Mouse (Mus musculus) induced T-regulatory cell, adult 2 months (primary cell): ENCODE measurements around the gene Atp5k.

Experiments
- DNase-seq: peaks from one replicate; pipeline ENCODE4 v3.0.0-alpha.2; 2012; ENCODE audit warnings: low read depth

Atp5k gene

GRCm38 (mm10) chr5:108433804-108434587 lies at the start of gene Atp5k:
Gene Atp5k, minus strand, starts transcription at chr5:108434448.
- DNase-seq: peak; percentile 97

GRCm38 (mm10) chr5:108483006-108483405 lies 48.8 kb upstream of the Atp5k start:
- no peak for DNase-seq

- DNase-seq: no peak
Measured at GRCm38 (mm10) chr5:108475977-108476376, 41.7 kb upstream of the Atp5k start.

- DNase-seq: no peak
Measured at GRCm38 (mm10) chr5:108473737-108474136, 39.5 kb upstream of the Atp5k start.

- DNase-seq: no peak
Measured at GRCm38 (mm10) chr5:108469617-108470016, 35.4 kb upstream of the Atp5k start.

GRCm38 (mm10) chr5:108466647-108467046 lies 32.4 kb upstream of the Atp5k start:
- DNase-seq: no peak

GRCm38 (mm10) chr5:108465131-108465891 lies 31.1 kb upstream of the Atp5k start:
- no peak for DNase-seq

- no peak for DNase-seq
Measured at GRCm38 (mm10) chr5:108462446-108462845, 28.2 kb upstream of the Atp5k start.

- DNase-seq: peak; percentile 98
Measured at GRCm38 (mm10) chr5:108461082-108462065, 27.1 kb upstream of the Atp5k start, which contains the start of gene Pcgf3. Gene Pcgf3, plus strand, starts transcription at chr5:108461232.

GRCm38 (mm10) chr5:108460461-108460860 lies 26.2 kb upstream of the Atp5k start:
- DNase-seq: no peak

GRCm38 (mm10) chr5:108458706-108459105 lies 24.5 kb upstream of the Atp5k start:
- no peak for DNase-seq

GRCm38 (mm10) chr5:108454094-108454493 lies 19.8 kb upstream of the Atp5k start:
- no peak for DNase-seq

- no peak for DNase-seq
Measured at GRCm38 (mm10) chr5:108452422-108452821, 18.2 kb upstream of the Atp5k start.

- DNase-seq: no peak
Measured at GRCm38 (mm10) chr5:108451611-108452010, 17.4 kb upstream of the Atp5k start.

- DNase-seq: no peak
Measured at GRCm38 (mm10) chr5:108450837-108451540, 16.7 kb upstream of the Atp5k start.

GRCm38 (mm10) chr5:108448785-108449668 lies 14.8 kb upstream of the Atp5k start, which contains the start of gene Mfsd7a:
Gene Mfsd7a, minus strand, starts transcription at chr5:108448891.
- DNase-seq: no peak

- DNase-seq: no peak
Measured at GRCm38 (mm10) chr5:108447857-108448256, 13.6 kb upstream of the Atp5k start.

- no peak for DNase-seq
Measured at GRCm38 (mm10) chr5:108446973-108447372, 12.7 kb upstream of the Atp5k start.

- no peak for DNase-seq
Measured at GRCm38 (mm10) chr5:108436101-108436500, 1.9 kb upstream of the Atp5k start.

- DNase-seq: no peak
Measured at GRCm38 (mm10) chr5:108431196-108431595, 3.1 kb downstream of the Atp5k start.
